12 mouse cellular contexts compared by ENCODE assay signal in the genomic region with DNA sequence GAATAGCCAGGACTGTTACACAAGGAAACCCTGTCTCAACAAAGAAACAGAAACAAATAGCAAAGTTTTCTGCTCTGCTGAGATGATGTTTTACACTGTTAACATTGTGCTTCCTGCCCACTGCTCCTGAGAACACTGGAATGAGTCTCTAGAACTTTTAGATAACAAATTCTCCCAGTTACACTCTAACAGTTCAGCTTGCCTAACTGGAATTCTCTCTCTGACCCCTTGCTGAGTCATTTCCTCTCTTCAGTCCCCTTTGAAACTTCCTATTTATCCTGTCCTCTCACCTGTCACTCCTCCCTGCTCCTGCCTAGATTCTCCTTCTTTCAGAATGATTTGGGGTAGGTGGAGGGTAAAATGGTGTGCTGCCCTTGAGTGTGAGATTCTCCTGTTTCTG. TPM values are rescaled to one million over a fixed set of nuclear protein-coding genes. Genes with fewer than 3 reads are reported as not detected.
DNase-seq lines count a peak whose midpoint lies in the region; ATAC-seq and TF ChIP-seq lines count a peak whose summit lies in the region.
"Had no signal": no experiment of that assay in that cellular context is flagged by ENCODE, and none has a peak within 500 bp of the region (broad histone marks: within the 10 kb centered on the region; RNA-seq: fewer than 3 reads in every experiment).

No protein-coding gene starts in this region.

- no peak for DNase-seq in heart, postnatal 4 days
- DNase-seq in lung, postnatal 0 days (ENCODE audit: low spot score), result peak; percentile 52
- DNase-seq in lung, adult 2 months, result no peak
- DNase-seq in heart, postnatal 0 days (ENCODE audit: low spot score), result peak; percentile 40
- DNase-seq in adrenal gland, adult (ENCODE audit: inconsistent age in 2 of 2, low spot score in 1 of 2), result no peak
- DNase-seq in left cerebral cortex, postnatal 25 days (ENCODE audit: low spot score in 2 of 2), result no peak
- DNase-seq: embryo, embryonic 11 days had no signal

- intact Hi-C loops in left cerebral cortex, postnatal 25 days (cut with DNase I), result loop anchor here (5.0 kb wide), 1 partner anchor 33 kb away; no protein-coding TSS in a partner anchor

- H3K4me2 ChIP-seq in heart, embryonic 13.5 days, result no peak overlapping the region
- no peak overlapping the region for H3K4me2 ChIP-seq in lung, postnatal 0 days (replicated peaks; ENCODE audit: low read depth, low read length)
- no peak overlapping the region for H3K4me2 ChIP-seq in heart, postnatal 0 days (ENCODE audit: low read depth, low read length)
- no peak overlapping the region for H3K4me2 ChIP-seq in stomach, embryonic 16.5 days (ENCODE audit: low read depth, low read length)
- H3K4me2 ChIP-seq: forebrain, embryonic 12.5 days; limb, embryonic 15.5 days had no signal

- H3K36me3 ChIP-seq in heart, embryonic 13.5 days, result no peaks in the 10 kb centered on the region
- no peaks in the 10 kb centered on the region for H3K36me3 ChIP-seq in lung, postnatal 0 days (ENCODE audit: insufficient read depth, low read length)
- H3K36me3 ChIP-seq in heart, postnatal 0 days (replicated peaks; ENCODE audit: control insufficient read depth, insufficient read depth, low read length), result no peaks in the 10 kb centered on the region
- no peaks in the 10 kb centered on the region for H3K36me3 ChIP-seq in stomach, embryonic 16.5 days (ENCODE audit: control insufficient read depth, insufficient read depth, low read length)
- H3K36me3 ChIP-seq: forebrain, embryonic 12.5 days; limb, embryonic 15.5 days had no signal

- no peaks in the 10 kb centered on the region for H3K9me3 ChIP-seq in heart, embryonic 13.5 days
- no peaks in the 10 kb centered on the region for H3K9me3 ChIP-seq in lung, postnatal 0 days (ENCODE audit: low read length)
- H3K9me3 ChIP-seq in heart, postnatal 0 days (replicated peaks; ENCODE audit: control insufficient read depth, low read length), result no peaks in the 10 kb centered on the region
- no peaks in the 10 kb centered on the region for H3K9me3 ChIP-seq in stomach, embryonic 16.5 days (replicated peaks; ENCODE audit: control insufficient read depth, low read length)
- H3K9me3 ChIP-seq: forebrain, embryonic 12.5 days; limb, embryonic 15.5 days had no signal

- peak overlapping the region; percentile 19; the same call in 1 of the 2 replicates for H3K9ac ChIP-seq in heart, embryonic 13.5 days
- no peak overlapping the region for H3K9ac ChIP-seq in lung, postnatal 0 days (replicated peaks; ENCODE audit: low read depth)
- H3K9ac ChIP-seq in heart, postnatal 0 days (replicated peaks; ENCODE audit: low read depth, low read length), result no peak overlapping the region
- no peak overlapping the region for H3K9ac ChIP-seq in stomach, embryonic 16.5 days (ENCODE audit: low read length)
- H3K9ac ChIP-seq: forebrain, embryonic 12.5 days; limb, embryonic 15.5 days had no signal

- no peaks in the 10 kb centered on the region for H3K27me3 ChIP-seq in heart, embryonic 13.5 days (replicated peaks)
- H3K27me3 ChIP-seq in lung, postnatal 0 days (replicated peaks; ENCODE audit: insufficient read depth, low read length), result no peaks in the 10 kb centered on the region
- no peaks in the 10 kb centered on the region for H3K27me3 ChIP-seq in heart, postnatal 0 days (ENCODE audit: control insufficient read depth, insufficient read depth, low read length)
- no peaks in the 10 kb centered on the region for H3K27me3 ChIP-seq in stomach, embryonic 16.5 days (ENCODE audit: control insufficient read depth, insufficient read depth, low read length)
- H3K27me3 ChIP-seq: forebrain, embryonic 12.5 days; limb, embryonic 15.5 days had no signal

- H3K4me1 ChIP-seq in heart, embryonic 13.5 days, result peaks cover 38% of the 10 kb centered on the region
- H3K4me1 ChIP-seq in lung, postnatal 0 days (ENCODE audit: insufficient read depth, low read depth, low read length), result peaks cover 11% of the 10 kb centered on the region; the same call in 1 of the 2 replicates
- peaks cover 15% of the 10 kb centered on the region for H3K4me1 ChIP-seq in lung, adult 2 months (ENCODE audit: control insufficient read depth, insufficient read depth, low read length)
- peaks cover 21% of the 10 kb centered on the region for H3K4me1 ChIP-seq in heart, postnatal 0 days (ENCODE audit: control insufficient read depth, insufficient read depth)
- peaks cover 10% of the 10 kb centered on the region for H3K4me1 ChIP-seq in stomach, embryonic 16.5 days (ENCODE audit: control insufficient read depth, insufficient read depth, low read length)

- TF ChIP-seq CTCF in lung, postnatal 0 days (IDR thresholded peaks at IDR 0.05), result no peak
- no peak for TF ChIP-seq CTCF in lung, adult 2 months (IDR thresholded peaks at IDR 0.05; ENCODE audit: insufficient read depth, low read length)
- no peak for TF ChIP-seq CTCF in heart, postnatal 0 days (IDR thresholded peaks at IDR 0.05; ENCODE audit: low read depth)

- no peak overlapping the region for H3K4me3 ChIP-seq in heart, embryonic 13.5 days
- no peak overlapping the region for H3K4me3 ChIP-seq in lung, postnatal 0 days (ENCODE audit: low read depth, low read length)
- no peak overlapping the region for H3K4me3 ChIP-seq in lung, adult 2 months (replicated peaks; ENCODE audit: extremely low read depth, low read depth, low read length)
- no peak overlapping the region for H3K4me3 ChIP-seq in heart, postnatal 0 days (ENCODE audit: low read depth, low read length)
- no peak overlapping the region for H3K4me3 ChIP-seq in stomach, embryonic 16.5 days (replicated peaks; ENCODE audit: low read length)
- H3K4me3 ChIP-seq: forebrain, embryonic 12.5 days; limb, embryonic 15.5 days had no signal

- no peak for TF ChIP-seq POLR2A in lung, adult 2 months (IDR thresholded peaks at IDR 0.05; ENCODE audit: borderline replicate concordance, extremely low read depth, low read depth, low read length)

- 0 out of 2 replicates have a peak, but pooled peaks have one; percentile 47 for TF ChIP-seq EP300 in lung, postnatal 0 days (IDR thresholded peaks at IDR 0.05)
- TF ChIP-seq EP300 in heart, postnatal 0 days (IDR thresholded peaks at IDR 0.05; ENCODE audit: low read depth), result no peak

- peak overlapping the region; percentile 82 for H3K27ac ChIP-seq in heart, embryonic 13.5 days (replicated peaks)
- peak overlapping the region; percentile 77 for H3K27ac ChIP-seq in lung, postnatal 0 days (ENCODE audit: low read length)
- H3K27ac ChIP-seq in heart, postnatal 0 days (ENCODE audit: low read depth), result peak overlapping the region; percentile 60
- H3K27ac ChIP-seq in stomach, embryonic 16.5 days (ENCODE audit: low read length), result peak overlapping the region; percentile 49
- H3K27ac ChIP-seq: forebrain, embryonic 12.5 days; limb, embryonic 15.5 days had no signal

- no peak for ATAC-seq in heart, embryonic 13.5 days (ENCODE audit: extremely low read depth, insufficient number of reproducible peaks, low FRiP score, low TSS enrichment)
- no peak for ATAC-seq in lung, postnatal 0 days
- no peak for ATAC-seq in heart, postnatal 0 days (ENCODE audit: insufficient read depth, low read depth)
- ATAC-seq in stomach, embryonic 16.5 days (ENCODE audit: insufficient read depth, low FRiP score), result no peak
- ATAC-seq: activated CD4-positive, CD25-positive, alpha-beta regulatory T cell, adult 4 months had no signal

RNA-seq across cellular contexts. Expression of a gene that starts 2.4 kb away (rescaled TPM):
- polyA plus RNA-seq in heart, embryonic 13.5 days (2015; fragmentation: Nextera tagmentation; extraction: Ambion mirVana), result 37.3 and 40.0 TPM in 2 replicates
- 10 to 100 TPM; 90.7 to 91.0 TPM for total RNA-seq in heart, postnatal 4 days (2021)
- polyA plus RNA-seq in lung, postnatal 0 days (2015; fragmentation: Nextera tagmentation; extraction: Ambion mirVana), result 34.2 and 34.8 TPM in 2 replicates
- polyA plus RNA-seq in lung, adult 2 months (2012; rRNA removed), result 19.3 and 19.9 TPM in 2 replicates
- total RNA-seq in heart, postnatal 0 days (2014; rRNA removed; ENCODE audit: low replicate concordance), result 69.6 and 73.5 TPM in 2 replicates
- 37.1 and 37.4 TPM in 2 replicates for polyA plus RNA-seq in heart, postnatal 0 days (2015; fragmentation: Nextera tagmentation; extraction: Ambion mirVana)
- polyA plus RNA-seq in stomach, embryonic 16.5 days (2015; fragmentation: Nextera tagmentation; extraction: Ambion mirVana), result 28.1 and 28.4 TPM in 2 replicates
- total RNA-seq in left cerebral cortex, postnatal 25 days (2021), result 10 to 100 TPM; 85.6 to 87.7 TPM

RNA-seq across cellular contexts. Expression of a gene that starts 3.3 kb away (rescaled TPM):
- polyA plus RNA-seq in heart, embryonic 13.5 days (2015; fragmentation: Nextera tagmentation; extraction: Ambion mirVana), result 27.6 and 35.2 TPM in 2 replicates
- total RNA-seq in heart, postnatal 4 days (2021), result 10 to 100 TPM; 29.3 to 30.0 TPM
- 30.8 and 35.1 TPM in 2 replicates for polyA plus RNA-seq in lung, postnatal 0 days (2015; fragmentation: Nextera tagmentation; extraction: Ambion mirVana)
- polyA plus RNA-seq in lung, adult 2 months (2012; rRNA removed), result 8.8 and 10.9 TPM in 2 replicates
- total RNA-seq in heart, postnatal 0 days (2014; rRNA removed; ENCODE audit: low replicate concordance), result 25.0 and 47.9 TPM in 2 replicates
- 47.0 and 47.1 TPM in 2 replicates for polyA plus RNA-seq in heart, postnatal 0 days (2015; fragmentation: Nextera tagmentation; extraction: Ambion mirVana)
- polyA plus RNA-seq in stomach, embryonic 16.5 days (2015; fragmentation: Nextera tagmentation; extraction: Ambion mirVana), result 18.5 and 22.9 TPM in 2 replicates
- 10 to 100 TPM; 51.9 to 55.4 TPM for total RNA-seq in left cerebral cortex, postnatal 25 days (2021)

Comparison
In these comparisons a context has a peak if more than half of its experiments do, and no peak if none do; other contexts are left out.
1. DNase-seq: peak in lung, postnatal 0 days (single experiment) and heart, postnatal 0 days (single experiment); none in heart, postnatal 4 days (single experiment), lung, adult 2 months (single experiment), adrenal gland, adult (0 of 2) and left cerebral cortex, postnatal 25 days (0 of 2).
2. Peak in every context shown above with its lines, with median percentiles within 50 percentile points of each other: H3K27ac ChIP-seq.